Mouse (Mus musculus): ENCODE measurements around the gene Agrn. TPM values are rescaled to one million over a fixed set of nuclear protein-coding genes. Genes with fewer than 3 reads are reported as not detected.
A peak's percentile ranks its signal among the peaks of the same experiment; 100 is the strongest.

The Agrn gene
- 155 and 160 TPM in 2 replicates for polyA plus RNA-seq (2016; fragmentation: Nextera tagmentation; extraction: Ambion mirVana)

- H3K9ac ChIP-seq (replicated peaks) = peak within 1 kb of the TSS; percentile 85
- peaks cover under 1% of the 10 kb centered on the region for H3K27me3 ChIP-seq
- no peaks in the 10 kb centered on the region for H3K9me3 ChIP-seq
- H3K4me1 ChIP-seq = peaks cover 45% of the 10 kb centered on the region
- peaks cover 27% of the 10 kb centered on the region for H3K36me3 ChIP-seq
- peak within 1 kb of the TSS; percentile 86 for H3K4me2 ChIP-seq (replicated peaks)
- peak within 1 kb of the TSS; percentile 75 for H3K4me3 ChIP-seq
- H3K27ac ChIP-seq (replicated peaks) = peak within 1 kb of the TSS; percentile 96
- WGBS = under 1% methylated on average over 31 of the region's 88 CpGs
- ATAC-seq (ENCODE audit: low FRiP score, low read depth) = peak; percentile 73
These were observed at the start of gene Agrn for GRCm38 (mm10) chr4:156197131-156197828. Gene Agrn, minus strand, starts transcription at chr4:156197488.

- no peaks in the 10 kb centered on the region for H3K27me3 ChIP-seq
- 24% methylated on average over 58 of the region's 60 CpGs for WGBS
- H3K36me3 ChIP-seq = peaks cover 62% of the 10 kb centered on the region
- H3K27ac ChIP-seq (replicated peaks) = 0 out of 2 replicates have a peak overlapping the region, but pooled peaks have one; percentile 10
- no peak for ATAC-seq (ENCODE audit: low FRiP score, low read depth)
- peak overlapping the region; percentile 96 for H3K4me3 ChIP-seq
- no peaks in the 10 kb centered on the region for H3K9me3 ChIP-seq
- peak overlapping the region; percentile 95 for H3K4me2 ChIP-seq (replicated peaks)
- H3K4me1 ChIP-seq = peaks cover 21% of the 10 kb centered on the region
- peak overlapping the region; percentile 39; the same call in 1 of the 2 replicates for H3K9ac ChIP-seq (replicated peaks)
These were observed 39.6 kb upstream of the Agrn start for GRCm38 (mm10) chr4:156236651-156237447.

- Histone ChIP-seq H3K9me3 (no peaks in the 10 kb centered on the region), H3K4me3 (peak within 1 kb of the TSS; percentile 96), H3K27ac (replicated peaks) (peak within 1 kb of the TSS; percentile 90), H3K4me1 (peaks cover 21% of the 10 kb centered on the region), H3K9ac (replicated peaks) (peak within 1 kb of the TSS; percentile 79), H3K36me3 (peaks cover 62% of the 10 kb centered on the region), H3K4me2 (replicated peaks) (peak within 1 kb of the TSS; percentile 95), H3K27me3 (no peaks in the 10 kb centered on the region)
- WGBS = under 1% methylated on average over 90 of the region's 90 CpGs
- ATAC-seq (ENCODE audit: low FRiP score, low read depth) = peak; percentile 87
These were observed 38.7 kb upstream of the Agrn start, which contains the start of gene Noc2l for GRCm38 (mm10) chr4:156235808-156236533. Gene Noc2l, plus strand, starts transcription at chr4:156236010.

- Histone ChIP-seq H3K36me3 (peaks cover 62% of the 10 kb centered on the region), H3K4me2 (replicated peaks) (peak overlapping the region; percentile 95), H3K9ac (replicated peaks) (peak overlapping the region; percentile 79), H3K4me3 (peak overlapping the region; percentile 96), H3K9me3 (no peaks in the 10 kb centered on the region), H3K27me3 (no peaks in the 10 kb centered on the region), H3K4me1 (peaks cover 21% of the 10 kb centered on the region), H3K27ac (replicated peaks) (peak overlapping the region; percentile 90)
- peak; percentile 28 for ATAC-seq (ENCODE audit: low FRiP score, low read depth)
- WGBS = 1% methylated on average over 15 of the region's 15 CpGs
These were observed 38.1 kb upstream of the Agrn start for GRCm38 (mm10) chr4:156235360-156235770.

- H3K9me3 ChIP-seq = no peaks in the 10 kb centered on the region
- peaks cover 21% of the 10 kb centered on the region for H3K4me1 ChIP-seq
- H3K27ac ChIP-seq (replicated peaks) = peak within 1 kb of the TSS; percentile 90
- H3K4me3 ChIP-seq = peak within 1 kb of the TSS; percentile 96
- H3K4me2 ChIP-seq (replicated peaks) = peak within 1 kb of the TSS; percentile 95
- H3K9ac ChIP-seq (replicated peaks) = peak within 1 kb of the TSS; percentile 79
- no peaks in the 10 kb centered on the region for H3K27me3 ChIP-seq
- H3K36me3 ChIP-seq = peaks cover 62% of the 10 kb centered on the region
- ATAC-seq (ENCODE audit: low FRiP score, low read depth) = peak; percentile 61
- WGBS = under 1% methylated on average over 44 of the region's 48 CpGs
These were observed 37.5 kb upstream of the Agrn start, which contains the start of gene Plekhn1 for GRCm38 (mm10) chr4:156234701-156235213. Gene Plekhn1, minus strand, starts transcription at chr4:156234857.

GRCm38 (mm10) chr4:156234021-156234501 is 36.8 kb upstream of the Agrn start:
- 3% methylated on average over 17 of the region's 17 CpGs for WGBS
- H3K9ac ChIP-seq (replicated peaks) = peak overlapping the region; percentile 77
- H3K27me3 ChIP-seq = no peaks in the 10 kb centered on the region
- H3K4me3 ChIP-seq = peak overlapping the region; percentile 96
- no peak for ATAC-seq (ENCODE audit: low FRiP score, low read depth)
- peak overlapping the region; percentile 95 for H3K4me2 ChIP-seq (replicated peaks)
- H3K9me3 ChIP-seq = no peaks in the 10 kb centered on the region
- peaks cover 62% of the 10 kb centered on the region for H3K36me3 ChIP-seq
- H3K27ac ChIP-seq (replicated peaks) = peak overlapping the region; percentile 89
- peaks cover 21% of the 10 kb centered on the region for H3K4me1 ChIP-seq

GRCm38 (mm10) chr4:156228393-156229024 is 31.2 kb upstream of the Agrn start:
- no peak overlapping the region for H3K4me3 ChIP-seq
- no peaks in the 10 kb centered on the region for H3K9me3 ChIP-seq
- 17% methylated on average over 12 of the region's 12 CpGs for WGBS
- no peak overlapping the region for H3K4me2 ChIP-seq (replicated peaks)
- no peak overlapping the region for H3K27ac ChIP-seq (replicated peaks)
- H3K27me3 ChIP-seq = no peaks in the 10 kb centered on the region
- H3K4me1 ChIP-seq = peaks cover 13% of the 10 kb centered on the region
- ATAC-seq (ENCODE audit: low FRiP score, low read depth) = peak; percentile 35; the same call in 1 of the 2 replicates
- H3K9ac ChIP-seq (replicated peaks) = no peak overlapping the region
- peaks cover 44% of the 10 kb centered on the region for H3K36me3 ChIP-seq

GRCm38 (mm10) chr4:156227752-156228392 is 30.6 kb upstream of the Agrn start:
- H3K4me3 ChIP-seq = no peak overlapping the region
- H3K4me1 ChIP-seq = peaks cover 7% of the 10 kb centered on the region; the same call in 1 of the 2 replicates
- ATAC-seq (ENCODE audit: low FRiP score, low read depth) = no peak
- no peaks in the 10 kb centered on the region for H3K9me3 ChIP-seq
- H3K9ac ChIP-seq (replicated peaks) = no peak overlapping the region
- no peak overlapping the region for H3K27ac ChIP-seq (replicated peaks)
- peaks cover 40% of the 10 kb centered on the region for H3K36me3 ChIP-seq
- no peaks in the 10 kb centered on the region for H3K27me3 ChIP-seq
- H3K4me2 ChIP-seq (replicated peaks) = no peak overlapping the region
- WGBS = 38% methylated on average over 18 of the region's 18 CpGs

GRCm38 (mm10) chr4:156224276-156224675 is 27.0 kb upstream of the Agrn start:
- no peak overlapping the region for H3K4me2 ChIP-seq (replicated peaks)
- no peaks in the 10 kb centered on the region for H3K27me3 ChIP-seq
- H3K4me1 ChIP-seq = peaks cover 7% of the 10 kb centered on the region; the same call in 1 of the 2 replicates
- no peak overlapping the region for H3K27ac ChIP-seq (replicated peaks)
- no peaks in the 10 kb centered on the region for H3K9me3 ChIP-seq
- H3K4me3 ChIP-seq = no peak overlapping the region
- 80% methylated on average over 2 of the region's 2 CpGs for WGBS
- peaks cover 4% of the 10 kb centered on the region; the same call in 1 of the 2 replicates for H3K36me3 ChIP-seq
- H3K9ac ChIP-seq (replicated peaks) = no peak overlapping the region
- ATAC-seq (ENCODE audit: low FRiP score, low read depth) = no peak

GRCm38 (mm10) chr4:156219936-156220335 is 22.6 kb upstream of the Agrn start:
- no peak overlapping the region for H3K27ac ChIP-seq (replicated peaks)

More at GRCm38 (mm10) chr4:156219936-156220335, 22.6 kb upstream of the Agrn start:
- ATAC-seq (ENCODE audit: low FRiP score, low read depth) = no peak
- Histone ChIP-seq H3K4me2 (replicated peaks) (no peak overlapping the region), H3K36me3 (no peaks in the 10 kb centered on the region), H3K9me3 (no peaks in the 10 kb centered on the region), H3K4me1 (0 out of 2 replicates have a peak, but pooled peaks cover 2% of the 10 kb centered on the region), H3K9ac (replicated peaks) (no peak overlapping the region), H3K27me3 (no peaks in the 10 kb centered on the region), H3K4me3 (no peak overlapping the region)
- 92% methylated on average over 11 of the region's 11 CpGs for WGBS

Measured in midbrain, embryonic 12.5 days (tissue).